Mouse (Mus musculus) myocyte (in vitro differentiated cells): ENCODE data around the gene Atg2a. TPM values are rescaled to one million over a fixed set of nuclear protein-coding genes. Genes with fewer than 3 reads are reported as not detected.
A peak's percentile ranks its signal among the peaks of the same experiment; 100 is the strongest.

Experiments
- H3K27me3 ChIP-seq: one replicate; pipeline ENCODE4 v1.6.1; 2011; ENCODE audit not compliant: control insufficient read depth, insufficient read depth, insufficient read length
- H3K36me3 ChIP-seq: one replicate; pipeline ENCODE4 v1.6.1; 2011; ENCODE audit not compliant: control insufficient read depth, insufficient read depth
- H3K4me2 ChIP-seq: one replicate; pipeline ENCODE4 v1.6.1; 2011; ENCODE audit warnings: low read depth, control low read depth
- H3K4me3 ChIP-seq: one replicate; pipeline ENCODE4 v1.5.1; 2011; ENCODE audit warnings: mild to moderate bottlenecking, control low read depth, moderate library complexity
- H3K79me2 ChIP-seq: one replicate; pipeline ENCODE4 v1.6.1; 2011; ENCODE audit not compliant: control insufficient read depth, insufficient read depth
- H3ac ChIP-seq: one replicate; pipeline ENCODE4 v1.6.1; 2011; ENCODE audit not compliant: control insufficient read depth, insufficient read length
- CEBPB ChIP-seq: IDR thresholded peaks from 2 replicates; pipeline ENCODE4 v1.6.1; 2011; ENCODE audit warnings: mild to moderate bottlenecking, moderate library complexity; ENCODE audit not compliant: poor library complexity, insufficient read depth, severe bottlenecking
- E2F4 ChIP-seq: IDR thresholded peaks from one replicate; pipeline ENCODE4 v1.6.1; 2011; ENCODE audit warnings: mild to moderate bottlenecking, control low read depth, moderate library complexity; ENCODE audit not compliant: insufficient read depth
- MAX ChIP-seq: IDR thresholded peaks from one replicate; pipeline ENCODE4 v1.6.1; 2011; ENCODE audit warnings: low read depth, mild to moderate bottlenecking, control low read depth
- MYOD1 ChIP-seq, 3 experiments: IDR thresholded peaks; one replicate each; pipeline ENCODE4 v1.6.1; 2011; ENCODE audit warnings: control low read depth in 2 of 3, low read depth in 2 of 3, mild to moderate bottlenecking in 2 of 3, moderate library complexity in 1 of 3; ENCODE audit not compliant: insufficient read length in 2 of 3, control insufficient read depth in 1 of 3
- MYOG ChIP-seq, 3 experiments: IDR thresholded peaks; one replicate each; pipeline ENCODE4 v1.6.1; 2011; ENCODE audit warnings: control low read depth in 2 of 3, low read depth in 2 of 3, mild to moderate bottlenecking in 2 of 3; ENCODE audit not compliant: insufficient read length in 2 of 3, control insufficient read depth in 1 of 3, insufficient read depth in 1 of 3
- POLR2A ChIP-seq: IDR thresholded peaks from one replicate; pipeline ENCODE4 v1.6.1; 2011; ENCODE audit warnings: low read depth, mild to moderate bottlenecking, control low read depth, moderate library complexity; ENCODE audit not compliant: insufficient read length
- POLR2AphosphoS2 ChIP-seq: IDR thresholded peaks from one replicate; pipeline ENCODE4 v1.6.1; 2011; ENCODE audit warnings: low read depth, control low read depth; ENCODE audit not compliant: insufficient read length
- REST ChIP-seq: IDR thresholded peaks from one replicate; pipeline ENCODE4 v1.6.1; 2011; ENCODE audit warnings: mild to moderate bottlenecking, control low read depth, moderate library complexity; ENCODE audit not compliant: insufficient read depth, insufficient read length
- SRF ChIP-seq: IDR thresholded peaks from one replicate; pipeline ENCODE4 v1.6.1; 2011; ENCODE audit warnings: low read depth; ENCODE audit not compliant: control insufficient read depth, insufficient read length
- TCF12 ChIP-seq: IDR thresholded peaks from one replicate; pipeline ENCODE4 v1.6.1; 2011; ENCODE audit warnings: mild to moderate bottlenecking, control low read depth; ENCODE audit not compliant: poor library complexity, insufficient read depth, severe bottlenecking
- TCF3 ChIP-seq: IDR thresholded peaks from one replicate; pipeline ENCODE4 v1.6.1; 2011; ENCODE audit warnings: low read depth, control low read depth; ENCODE audit not compliant: insufficient read length
- USF1 ChIP-seq: IDR thresholded peaks from one replicate; pipeline ENCODE4 v1.6.1; 2011; ENCODE audit warnings: low read depth, mild to moderate bottlenecking, control low read depth, moderate library complexity
- polyA plus RNA-seq: library from polyadenylated mRNA; unstranded; fragments of >200 nt; fragmentation: generic; extraction: Trizol; gene quantifications from one replicate; pipeline ENCODE4 v1.2.1, GENCODE M21; 2012; ENCODE audit warnings: missing spikeins

The Atg2a gene
- polyA plus RNA-seq, 1 experiment: 15.2 TPM

DNA sequence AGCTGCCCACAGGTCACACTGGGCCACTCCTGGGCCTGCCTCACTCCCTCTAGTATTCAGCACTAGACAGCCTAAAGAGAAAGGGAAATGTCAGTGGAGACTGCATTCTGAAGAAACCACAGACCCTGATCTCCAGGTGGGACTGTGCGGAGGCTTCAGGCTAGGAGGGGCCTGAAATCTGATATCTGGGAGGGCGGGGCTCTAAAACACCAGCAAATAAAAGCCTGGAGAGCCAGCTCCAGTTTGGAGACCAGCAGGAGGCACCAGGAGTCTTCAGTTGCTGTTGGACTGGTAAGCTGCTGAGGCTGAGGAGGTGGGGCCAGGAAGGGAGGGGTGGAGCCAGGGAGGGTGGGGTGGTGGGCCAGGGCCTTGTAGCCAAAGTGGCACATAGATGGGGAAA, 15.3 kb upstream of the Atg2a start, which contains the start of gene Gpha2:
Gpha2 (plus strand) TSS at position 246 of the 400 bp plus-strand sequence.
- TF ChIP-seq TCF3 (no peak), CEBPB (no peak), MAX (no peak), SRF (no peak), TCF12 (no peak), MYOD1 (IDR thresholded peaks at IDR 0.05; ENCODE audit: control insufficient read depth in 1 of 3, insufficient read length in 2 of 3, low read depth in 2 of 3) (no peak), MYOG (IDR thresholded peaks at IDR 0.05; ENCODE audit: control insufficient read depth in 1 of 3, insufficient read depth in 1 of 3, insufficient read length in 2 of 3, low read depth in 2 of 3) (no peak)
- Histone ChIP-seq H3K36me3 (no peaks in the 10 kb centered on the region), H3K79me2 (no peaks in the 10 kb centered on the region), H3K4me2 (no peak within 1 kb of the TSS), H3K4me3 (no peak within 1 kb of the TSS), H3K27me3 (peaks cover 9% of the 10 kb centered on the region), H3ac (no peak within 1 kb of the TSS)

GRCm38 (mm10) chr19:6226763-6227162, 14.7 kb upstream of the Atg2a start:
- H3ac ChIP-seq: no peak overlapping the region
- H3K79me2 ChIP-seq: no peaks in the 10 kb centered on the region
- TF ChIP-seq POLR2AphosphoS2: peak; percentile 31
- TF ChIP-seq POLR2A: no peak
- no peak overlapping the region for H3K4me2 ChIP-seq
- peaks cover 4% of the 10 kb centered on the region for H3K36me3 ChIP-seq
- no peak overlapping the region for H3K4me3 ChIP-seq
- H3K27me3 ChIP-seq: peaks cover 9% of the 10 kb centered on the region

GRCm38 (mm10) chr19:6227864-6228263, 13.6 kb upstream of the Atg2a start:
- Histone ChIP-seq H3K79me2 (no peaks in the 10 kb centered on the region), H3K27me3 (peaks cover 9% of the 10 kb centered on the region), H3K4me3 (no peak overlapping the region), H3K4me2 (no peak overlapping the region), H3K36me3 (peaks cover 4% of the 10 kb centered on the region), H3ac (no peak overlapping the region)
- no peak for TF ChIP-seq SRF
- no peak for TF ChIP-seq E2F4
- TF ChIP-seq POLR2A: no peak
- TF ChIP-seq POLR2AphosphoS2: no peak
- TF ChIP-seq CEBPB: no peak

DNA sequence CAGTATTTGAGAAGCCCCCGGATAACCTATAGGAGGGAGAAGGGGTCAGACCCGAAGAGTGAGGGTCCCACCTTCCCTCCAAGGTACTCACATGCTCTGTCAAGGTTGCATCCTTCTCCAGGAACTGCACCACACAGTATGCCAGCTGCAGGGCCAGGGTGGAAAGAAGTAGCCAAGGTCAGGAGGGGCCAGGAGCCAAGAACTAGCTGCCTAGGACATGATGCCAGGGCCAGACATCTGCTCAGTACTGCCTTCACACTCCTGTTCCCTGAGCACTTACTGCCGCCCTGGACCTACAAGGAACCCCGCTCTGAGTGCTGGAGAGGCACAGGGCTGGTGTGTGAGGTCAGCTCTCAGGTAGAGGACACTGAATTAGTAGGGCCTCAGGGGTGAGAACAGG, 11.1 kb upstream of the Atg2a start:
- no peak for TF ChIP-seq REST
- no peak for TF ChIP-seq MYOD1 (IDR thresholded peaks at IDR 0.05; ENCODE audit: control insufficient read depth in 1 of 3, insufficient read length in 2 of 3, low read depth in 2 of 3)
- no peak for TF ChIP-seq MAX
- TF ChIP-seq CEBPB: no peak
- no peak for TF ChIP-seq POLR2AphosphoS2
- no peak for TF ChIP-seq POLR2A
- no peak for TF ChIP-seq SRF
- TF ChIP-seq E2F4: no peak
- no peak for TF ChIP-seq MYOG (IDR thresholded peaks at IDR 0.05; ENCODE audit: control insufficient read depth in 1 of 3, insufficient read depth in 1 of 3, insufficient read length in 2 of 3, low read depth in 2 of 3)
- no peak for TF ChIP-seq TCF3
- TF ChIP-seq USF1: no peak
- TF ChIP-seq TCF12: no peak
- peaks cover 6% of the 10 kb centered on the region for H3K36me3 ChIP-seq

DNA sequence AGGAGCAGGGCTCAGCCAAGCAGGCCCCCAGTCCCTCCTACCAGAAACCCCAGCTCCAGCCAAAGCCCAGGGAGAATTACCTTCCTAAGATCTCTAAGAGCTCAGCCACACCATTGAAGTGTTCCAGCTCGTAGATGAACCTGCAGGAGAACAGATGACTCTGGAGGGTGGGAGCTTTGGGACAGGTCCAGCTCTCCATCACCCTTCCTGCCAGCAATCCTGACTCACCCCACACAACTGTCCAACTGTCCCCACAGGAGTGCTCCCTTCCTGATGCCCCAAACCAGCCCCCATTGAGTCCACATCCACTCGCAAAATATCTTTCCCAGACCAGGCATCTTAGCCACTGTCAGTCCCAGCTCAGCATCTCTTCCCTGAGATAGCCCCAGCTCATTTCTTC, 10.4 kb upstream of the Atg2a start:
- no peak overlapping the region for H3K4me2 ChIP-seq
- H3K79me2 ChIP-seq: peaks cover 5% of the 10 kb centered on the region
- TF ChIP-seq POLR2AphosphoS2 (no peak), REST (no peak), TCF12 (no peak), CEBPB (no peak), POLR2A (no peak), USF1 (no peak), MYOD1 (IDR thresholded peaks at IDR 0.05; ENCODE audit: control insufficient read depth in 1 of 3, insufficient read length in 2 of 3, low read depth in 2 of 3) (no peak), MAX (no peak), SRF (no peak), MYOG (IDR thresholded peaks at IDR 0.05; ENCODE audit: control insufficient read depth in 1 of 3, insufficient read depth in 1 of 3, insufficient read length in 2 of 3, low read depth in 2 of 3) (no peak), E2F4 (no peak), TCF3 (no peak)
- no peak overlapping the region for H3K4me3 ChIP-seq
- peaks cover 6% of the 10 kb centered on the region for H3K36me3 ChIP-seq
- H3K27me3 ChIP-seq: no peaks in the 10 kb centered on the region
- H3ac ChIP-seq: no peak overlapping the region

More for the DNA sequence above, 11.1 kb upstream of the Atg2a start:
- no peak overlapping the region for H3ac ChIP-seq
- H3K4me2 ChIP-seq: no peak overlapping the region
- H3K4me3 ChIP-seq: no peak overlapping the region
- H3K27me3 ChIP-seq: no peaks in the 10 kb centered on the region
- peaks cover 5% of the 10 kb centered on the region for H3K79me2 ChIP-seq

- no peak overlapping the region for H3K4me3 ChIP-seq
- H3K27me3 ChIP-seq: no peaks in the 10 kb centered on the region
- H3ac ChIP-seq: no peak overlapping the region
- peaks cover 5% of the 10 kb centered on the region for H3K79me2 ChIP-seq
- TF ChIP-seq MYOG (IDR thresholded peaks at IDR 0.05; ENCODE audit: control insufficient read depth in 1 of 3, insufficient read depth in 1 of 3, insufficient read length in 2 of 3, low read depth in 2 of 3) (no peak), POLR2AphosphoS2 (no peak), POLR2A (no peak), MAX (no peak), TCF3 (no peak), USF1 (no peak), TCF12 (no peak)
- H3K36me3 ChIP-seq: peaks cover 6% of the 10 kb centered on the region
- no peak overlapping the region for H3K4me2 ChIP-seq
Observed at GRCm38 (mm10) chr19:6233647-6234046, 7.8 kb upstream of the Atg2a start.
